Mouse (Mus musculus) heart, adult 2 months (tissue): ENCODE data around the gene Col18a1.

Experiments
- CTCF ChIP-seq: fragments of 200-600 bp; IDR thresholded peaks from 2 replicates; pipeline ENCODE4 v1.8.1; 2022; ENCODE audit warnings: antibody characterized with exemption, mild to moderate bottlenecking, moderate library complexity
- POLR2A ChIP-seq: fragments of 200-500 bp; IDR thresholded peaks from 2 replicates; pipeline ENCODE4 v1.6.1; 2011; ENCODE audit warnings: mild to moderate bottlenecking, low read depth, low read length, control low read depth; ENCODE audit not compliant: insufficient read depth

DNA sequence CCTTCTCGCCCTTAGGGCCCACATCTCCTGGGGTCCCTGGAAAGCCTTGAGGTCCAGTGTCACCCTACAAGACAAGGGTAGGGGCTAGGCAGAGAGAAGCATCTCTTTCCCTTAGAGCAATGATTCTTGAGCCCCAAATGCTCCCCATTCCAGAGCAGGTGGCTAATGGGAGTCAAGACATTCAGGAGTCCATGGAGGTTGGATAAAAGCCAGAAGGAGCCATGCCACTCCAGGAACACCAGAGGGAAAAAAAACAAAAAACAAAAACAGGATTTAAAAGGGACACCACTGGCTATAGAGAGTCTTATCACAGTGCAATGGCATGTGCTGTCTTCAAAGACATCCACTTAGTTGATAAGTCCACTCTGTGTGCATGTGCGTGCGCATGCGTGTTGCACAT, 87.9 kb downstream of the Col18a1 start:
- TF ChIP-seq POLR2A, result no peak
- TF ChIP-seq CTCF, result no peak
